Mouse (Mus musculus) limb, embryonic 13.5 days (tissue): ENCODE measurements around the gene Fos. TPM values are rescaled to one million over a fixed set of nuclear protein-coding genes. Genes with fewer than 3 reads are reported as not detected.
A peak's percentile ranks its signal among the peaks of the same experiment; 100 is the strongest.

Source experiments
- ATAC-seq: fragments of 200-750 bp; cut with Nextera tagmentation; 2 replicates; pipeline ENCODE4 v1.8.0; 2017; ENCODE audit warnings: low read depth, moderate number of reproducible peaks, moderate TSS enrichment; ENCODE audit not compliant: low FRiP score
- H3K27ac ChIP-seq: fragments of 300-500 bp; sonication (generic); 2 replicates; pipeline ENCODE4 v1.5.1; 2015; ENCODE audit warnings: inconsistent platforms, mild to moderate bottlenecking, moderate library complexity
- H3K27me3 ChIP-seq: fragments of 300-500 bp; sonication (generic); 2 replicates; pipeline ENCODE4 v1.6.1; 2015; ENCODE audit warnings: mild to moderate bottlenecking, inconsistent platforms
- H3K36me3 ChIP-seq: fragments of 300-500 bp; sonication (generic); 2 replicates; pipeline ENCODE4 v1.6.1; 2015; ENCODE audit warnings: inconsistent platforms, mild to moderate bottlenecking, moderate library complexity
- H3K4me1 ChIP-seq: fragments of 300-500 bp; sonication (generic); 2 replicates; pipeline ENCODE4 v1.6.1; 2015; ENCODE audit warnings: inconsistent platforms
- H3K4me2 ChIP-seq: fragments of 300-500 bp; sonication (generic); replicated peaks from 2 replicates; pipeline ENCODE4 v1.6.1; 2015; ENCODE audit warnings: inconsistent platforms, mild to moderate bottlenecking, moderate library complexity
- H3K4me3 ChIP-seq: fragments of 300-500 bp; sonication (generic); 2 replicates; pipeline ENCODE4 v1.5.1; 2015; ENCODE audit warnings: moderate library complexity, mild to moderate bottlenecking, inconsistent platforms
- H3K9ac ChIP-seq: fragments of 300-500 bp; sonication (generic); 2 replicates; pipeline ENCODE4 v1.6.1; 2015; ENCODE audit warnings: mild to moderate bottlenecking, inconsistent platforms
- H3K9me3 ChIP-seq: fragments of 300-500 bp; sonication (generic); 2 replicates; pipeline ENCODE4 v1.6.1; 2016; ENCODE audit warnings: inconsistent platforms
- WGBS: fragments of 180-500 bp; shearing (Covaris S2); methylation state at CpG from one replicate; pipeline ENCODE4 v1.1.7; 2015; 5-methylcytosine and 5-hydroxymethylcytosine counted together
- polyA plus RNA-seq: library from polyadenylated mRNA; unstranded; fragments of >200 nt; fragmentation: Nextera tagmentation; extraction: Ambion mirVana; gene quantifications from 2 replicates; pipeline ENCODE4 v1.2.1, GENCODE M21; 2015

Gene Fos
- polyA plus RNA-seq, 1 experiment from 2014 or later: 7.2 TPM

GRCm38 (mm10) chr12:85464902-85465301, 8.8 kb upstream of the Fos start:
- H3K4me1 ChIP-seq: peaks cover 16% of the 10 kb centered on the region
- H3K27ac ChIP-seq: no peak overlapping the region
- H3K9me3 ChIP-seq: no peaks in the 10 kb centered on the region
- H3K4me3 ChIP-seq: no peak overlapping the region
- no peak overlapping the region for H3K4me2 ChIP-seq
- H3K27me3 ChIP-seq: no peaks in the 10 kb centered on the region
- no peak overlapping the region for H3K9ac ChIP-seq
- no peaks in the 10 kb centered on the region for H3K36me3 ChIP-seq
- no peak for ATAC-seq
- 67% methylated on average over 3 of the region's 3 CpGs for WGBS

- 79% methylated on average over 14 of the region's 14 CpGs for WGBS
- Histone ChIP-seq H3K4me2 (no peak overlapping the region), H3K4me3 (no peak overlapping the region), H3K9ac (no peak overlapping the region), H3K27ac (no peak overlapping the region), H3K4me1 (peaks cover 19% of the 10 kb centered on the region), H3K27me3 (peaks cover 4% of the 10 kb centered on the region; the same call in 1 of the 2 replicates), H3K36me3 (no peaks in the 10 kb centered on the region), H3K9me3 (no peaks in the 10 kb centered on the region)
- no peak for ATAC-seq
Observed at GRCm38 (mm10) chr12:85467854-85468253, 5.8 kb upstream of the Fos start.

GRCm38 (mm10) chr12:85468666-85469065, 5.0 kb upstream of the Fos start:
- Histone ChIP-seq H3K4me1 (peaks cover 18% of the 10 kb centered on the region), H3K27me3 (peaks cover 4% of the 10 kb centered on the region; the same call in 1 of the 2 replicates), H3K36me3 (no peaks in the 10 kb centered on the region), H3K4me3 (no peak overlapping the region), H3K4me2 (no peak overlapping the region), H3K9ac (no peak overlapping the region), H3K9me3 (no peaks in the 10 kb centered on the region), H3K27ac (no peak overlapping the region)
- WGBS: 82% methylated on average over 12 of the region's 12 CpGs
- ATAC-seq: no peak

- peak; percentile 30 for ATAC-seq
- peak overlapping the region; percentile 99 for H3K4me2 ChIP-seq
- H3K9ac ChIP-seq: peak overlapping the region; percentile 62
- H3K9me3 ChIP-seq: no peaks in the 10 kb centered on the region
- peaks cover 40% of the 10 kb centered on the region for H3K4me1 ChIP-seq
- H3K36me3 ChIP-seq: 0 out of 2 replicates have a peak, but pooled peaks cover 4% of the 10 kb centered on the region
- WGBS: under 1% methylated on average over 42 of the region's 42 CpGs
- peaks cover 31% of the 10 kb centered on the region for H3K27me3 ChIP-seq
- peak overlapping the region; percentile 52; the same call in 1 of the 2 replicates for H3K27ac ChIP-seq
- H3K4me3 ChIP-seq: peak overlapping the region; percentile 60
Observed at GRCm38 (mm10) chr12:85471920-85472655, 1.6 kb upstream of the Fos start.

- H3K27me3 ChIP-seq: peaks cover 34% of the 10 kb centered on the region
- H3K9ac ChIP-seq: peak overlapping the region; percentile 72
- no peak; the same call in 1 of the 2 replicates for ATAC-seq
- peak overlapping the region; percentile 60 for H3K4me3 ChIP-seq
- H3K4me1 ChIP-seq: peaks cover 40% of the 10 kb centered on the region
- WGBS: 1% methylated on average over 22 of the region's 23 CpGs
- no peaks in the 10 kb centered on the region for H3K9me3 ChIP-seq
- 0 out of 2 replicates have a peak, but pooled peaks cover 4% of the 10 kb centered on the region for H3K36me3 ChIP-seq
- H3K27ac ChIP-seq: peak overlapping the region; percentile 52; the same call in 1 of the 2 replicates
- peak overlapping the region; percentile 99 for H3K4me2 ChIP-seq
Observed at GRCm38 (mm10) chr12:85472656-85473410, 857 bp upstream of the Fos start.

- H3K4me1 ChIP-seq: peaks cover 52% of the 10 kb centered on the region
- under 1% methylated on average over 49 of the region's 49 CpGs for WGBS
- ATAC-seq: peak; percentile 13
- 0 out of 2 replicates have a peak, but pooled peaks cover 4% of the 10 kb centered on the region for H3K36me3 ChIP-seq
- no peaks in the 10 kb centered on the region for H3K9me3 ChIP-seq
- H3K4me2 ChIP-seq: peak overlapping the region; percentile 99
- 0 out of 2 replicates have a peak overlapping the region, but pooled peaks have one; percentile 49 for H3K27ac ChIP-seq
- peaks cover 34% of the 10 kb centered on the region for H3K27me3 ChIP-seq
- peak overlapping the region; percentile 60 for H3K4me3 ChIP-seq
- peak overlapping the region; percentile 72 for H3K9ac ChIP-seq
Observed at GRCm38 (mm10) chr12:85474298-85475231, 875 bp downstream of the Fos start.

- ATAC-seq: no peak
- Histone ChIP-seq H3K27ac (no peak overlapping the region), H3K9me3 (no peaks in the 10 kb centered on the region), H3K9ac (peak overlapping the region; percentile 72; the same call in 1 of the 2 replicates), H3K4me1 (peaks cover 57% of the 10 kb centered on the region), H3K4me2 (peak overlapping the region; percentile 99), H3K36me3 (0 out of 2 replicates have a peak, but pooled peaks cover 4% of the 10 kb centered on the region), H3K4me3 (peak overlapping the region; percentile 60), H3K27me3 (peaks cover 34% of the 10 kb centered on the region)
- WGBS: 12% methylated on average over 16 of the region's 16 CpGs
Observed at GRCm38 (mm10) chr12:85475232-85475919, 1.7 kb downstream of the Fos start.

- peaks cover 57% of the 10 kb centered on the region for H3K4me1 ChIP-seq
- no peak for ATAC-seq
- H3K9me3 ChIP-seq: no peaks in the 10 kb centered on the region
- H3K9ac ChIP-seq: no peak overlapping the region
- 0 out of 2 replicates have a peak, but pooled peaks cover 4% of the 10 kb centered on the region for H3K36me3 ChIP-seq
- peak overlapping the region; percentile 99 for H3K4me2 ChIP-seq
- WGBS: 36% methylated on average over 23 of the region's 23 CpGs
- H3K4me3 ChIP-seq: peak overlapping the region; percentile 60; the same call in 1 of the 2 replicates
- peaks cover 35% of the 10 kb centered on the region for H3K27me3 ChIP-seq
- no peak overlapping the region for H3K27ac ChIP-seq
Observed at GRCm38 (mm10) chr12:85475920-85476828, 2.5 kb downstream of the Fos start.

- H3K4me3 ChIP-seq: no peak overlapping the region
- H3K27me3 ChIP-seq: peaks cover 35% of the 10 kb centered on the region
- peaks cover 47% of the 10 kb centered on the region for H3K4me1 ChIP-seq
- 0 out of 2 replicates have a peak, but pooled peaks cover 4% of the 10 kb centered on the region for H3K36me3 ChIP-seq
- no peak overlapping the region for H3K27ac ChIP-seq
- H3K9me3 ChIP-seq: no peaks in the 10 kb centered on the region
- H3K9ac ChIP-seq: no peak overlapping the region
- no peak overlapping the region for H3K4me2 ChIP-seq
- WGBS: 73% methylated on average over 4 of the region's 4 CpGs
- ATAC-seq: no peak
Observed at GRCm38 (mm10) chr12:85477219-85477618, 3.5 kb downstream of the Fos start.

GRCm38 (mm10) chr12:85477804-85478203, 4.1 kb downstream of the Fos start:
- 80% methylated on average over 3 of the region's 3 CpGs for WGBS

More at GRCm38 (mm10) chr12:85477804-85478203, 4.1 kb downstream of the Fos start:
- Histone ChIP-seq H3K9me3 (no peaks in the 10 kb centered on the region), H3K9ac (no peak overlapping the region), H3K27me3 (peaks cover 32% of the 10 kb centered on the region), H3K36me3 (0 out of 2 replicates have a peak, but pooled peaks cover 4% of the 10 kb centered on the region), H3K4me3 (no peak overlapping the region), H3K27ac (no peak overlapping the region), H3K4me2 (no peak overlapping the region), H3K4me1 (peaks cover 42% of the 10 kb centered on the region)
- ATAC-seq: no peak
